Mouse (Mus musculus): Measurements from ENCODE around the gene CN725425.

DNA sequence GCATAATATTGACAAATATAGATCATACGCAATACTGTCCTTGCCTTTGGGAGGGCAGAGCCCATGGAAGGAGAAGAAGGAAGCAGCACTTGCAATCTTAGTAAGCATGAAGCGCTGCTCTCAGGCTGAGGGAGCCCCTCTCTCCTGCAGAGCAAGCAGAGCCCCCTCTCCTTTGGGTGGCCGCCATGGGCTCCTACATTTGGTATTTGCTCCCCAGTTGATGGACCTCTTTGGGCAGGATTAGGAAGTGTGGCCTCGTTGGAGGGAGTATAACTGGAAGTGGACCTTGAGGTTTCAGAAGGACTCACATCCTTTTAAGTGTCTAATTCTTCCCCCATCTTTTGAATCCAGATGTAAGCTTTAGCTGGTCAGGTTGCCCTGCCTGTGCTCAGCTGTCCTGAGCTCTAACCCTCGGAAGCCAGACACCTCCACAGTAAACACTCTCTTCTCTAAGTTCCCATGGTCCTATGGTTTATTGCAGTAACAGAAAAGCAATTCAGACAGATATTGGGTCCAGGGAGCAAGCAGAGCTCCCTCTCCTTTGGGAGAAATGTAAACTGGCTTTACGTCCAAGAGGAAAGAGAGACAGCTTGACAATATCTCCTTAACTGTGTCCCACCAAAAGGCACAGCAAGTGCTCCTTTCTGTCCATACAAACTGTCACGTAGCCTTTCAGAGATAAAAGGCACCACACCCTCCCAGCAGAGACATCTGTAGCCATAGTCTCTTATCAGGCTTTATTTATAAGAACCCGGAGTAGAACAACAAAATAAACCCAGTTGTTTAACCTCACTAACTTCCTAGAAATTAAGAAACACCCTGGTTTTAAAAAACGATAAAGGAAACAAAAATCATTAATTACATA is 52.5 kb downstream of the CN725425 start:
- TF ChIP-seq POLR2A (IDR thresholded peaks at IDR 0.05; ENCODE audit: low read depth, low read length) (no peak), CTCF (IDR thresholded peaks at IDR 0.05; ENCODE audit: extremely low read depth, insufficient read depth, insufficient read length, insufficient replicate concordance) (no peak)
